Mouse (Mus musculus) liver, adult 2 months (tissue): ENCODE results near the gene Gm20716.

Experiments used
- CTCF ChIP-seq: fragments of 200-500 bp; IDR thresholded peaks from 2 replicates; pipeline ENCODE4 v1.5.1; 2011; ENCODE audit warnings: low read depth, low read length, control low read depth
- POLR2A ChIP-seq: fragments of 200-500 bp; IDR thresholded peaks from 2 replicates; pipeline ENCODE4 v1.6.1; 2011; ENCODE audit warnings: low read length, control low read depth; ENCODE audit not compliant: insufficient read depth; ENCODE audit errors: extremely low read depth

DNA sequence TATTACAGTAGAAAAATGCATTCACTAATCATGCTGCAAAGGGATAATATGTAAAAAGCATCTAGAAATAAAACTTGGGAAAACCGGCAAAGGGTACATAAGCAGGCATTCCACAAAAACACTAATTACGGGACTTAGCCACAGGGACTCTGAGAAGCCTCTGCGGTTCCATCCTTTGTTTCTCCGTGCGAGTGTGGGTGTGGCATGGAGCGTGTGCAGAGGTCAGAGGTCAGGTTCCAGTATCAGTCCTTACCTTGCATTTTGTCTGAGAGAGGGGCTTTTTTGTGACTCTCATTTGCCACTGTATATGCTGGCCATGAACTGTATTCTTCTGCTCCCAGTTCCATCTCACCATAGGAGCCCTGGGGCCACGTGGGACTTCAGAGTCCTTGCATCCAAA lies 54.2 kb downstream of the Gm20716 start:
- no peak for TF ChIP-seq CTCF
- TF ChIP-seq POLR2A, result no peak
